Mouse (Mus musculus) kidney, embryonic 14.5 days (tissue): Measurements from ENCODE around the gene Tmem209. TPM values are rescaled to one million over a fixed set of nuclear protein-coding genes. Genes with fewer than 3 reads are reported as not detected.

Source experiments
- ATAC-seq: fragments of 200-750 bp; cut with Nextera tagmentation; 2 replicates; pipeline ENCODE4 v1.8.0; 2017; ENCODE audit warnings: moderate number of reproducible peaks, mild to moderate bottlenecking, moderate TSS enrichment, moderate library complexity; ENCODE audit not compliant: low FRiP score, low TSS enrichment
- H3K27ac ChIP-seq: fragments of 300-500 bp; sonication (generic); 2 replicates; pipeline ENCODE4 v1.5.1; 2014; ENCODE audit warnings: low read depth, mild to moderate bottlenecking, low read length, moderate library complexity, mixed read lengths
- H3K27me3 ChIP-seq: fragments of 300-500 bp; sonication (generic); 2 replicates; pipeline ENCODE4 v1.6.1; 2014; ENCODE audit warnings: mild to moderate bottlenecking, low read length; ENCODE audit not compliant: control insufficient read depth, insufficient read depth
- H3K36me3 ChIP-seq: fragments of 300-500 bp; sonication (generic); 2 replicates; pipeline ENCODE4 v1.6.1; 2014; ENCODE audit warnings: low read length, mixed read lengths; ENCODE audit not compliant: control insufficient read depth, insufficient read depth
- H3K4me1 ChIP-seq: fragments of 300-500 bp; sonication (generic); 2 replicates; pipeline ENCODE4 v1.6.1; 2014; ENCODE audit warnings: low read length, mixed read lengths; ENCODE audit not compliant: control insufficient read depth, insufficient read depth
- H3K4me2 ChIP-seq: fragments of 300-500 bp; sonication (generic); replicated peaks from 2 replicates; pipeline ENCODE4 v1.6.1; 2014; ENCODE audit warnings: low read depth, mild to moderate bottlenecking, low read length
- H3K4me3 ChIP-seq: fragments of 300-500 bp; sonication (generic); 2 replicates; pipeline ENCODE4 v1.5.1; 2014; ENCODE audit warnings: mild to moderate bottlenecking, low read length
- H3K9ac ChIP-seq: fragments of 300-500 bp; sonication (generic); 2 replicates; pipeline ENCODE4 v1.6.1; 2014; ENCODE audit warnings: low read depth, mild to moderate bottlenecking, low read length, moderate library complexity
- H3K9me3 ChIP-seq: fragments of 300-500 bp; sonication (generic); 2 replicates; pipeline ENCODE4 v1.6.1; 2016; ENCODE audit warnings: low read length; ENCODE audit not compliant: control insufficient read depth
- WGBS: fragments of 180-500 bp; shearing (Covaris S2); extraction: QIAGEN DNeasy Blood & Tissue Kit; methylation state at CpG from one replicate; pipeline ENCODE4 v1.1.7; 2014; 5-methylcytosine and 5-hydroxymethylcytosine counted together
- polyA plus RNA-seq: library from polyadenylated mRNA; unstranded; fragments of >200 nt; fragmentation: Nextera tagmentation; extraction: Ambion mirVana; gene quantifications from 2 replicates; pipeline ENCODE4 v1.2.1, GENCODE M21; 2014

Tmem209 gene
- polyA plus RNA-seq, 1 experiment from 2014 or later: 56.8 TPM

- Histone ChIP-seq H3K4me3 (no peak overlapping the region), H3K9ac (no peak overlapping the region), H3K36me3 (peaks cover 3% of the 10 kb centered on the region; the same call in 1 of the 2 replicates), H3K9me3 (no peaks in the 10 kb centered on the region), H3K4me2 (no peak overlapping the region), H3K4me1 (0 out of 2 replicates have a peak, but pooled peaks cover 2% of the 10 kb centered on the region), H3K27ac (no peak overlapping the region), H3K27me3 (no peaks in the 10 kb centered on the region)
- no peak for ATAC-seq
- WGBS: 61% methylated on average over 3 of the region's 3 CpGs
These were observed 77.0 kb downstream of the Tmem209 start for GRCm38 (mm10) chr6:30432461-30433192.

Other genes with a start within 250 kb of the Tmem209 start
- gene Ube2h, start 205.2 kb downstream of the Tmem209 start, polyA plus RNA-seq: 45.7 and 68.1 TPM in 2 replicates
- gene Zc3hc1, start 118.8 kb downstream of the Tmem209 start, polyA plus RNA-seq: 69.4 and 78.3 TPM in 2 replicates
- gene Klhdc10, start 107.9 kb downstream of the Tmem209 start, polyA plus RNA-seq: 25.7 and 42.8 TPM in 2 replicates
- 0.51 TPM in 1 of 2 replicates, not detected in the other for gene Ssmem1, start 66 bp upstream of the Tmem209 start, polyA plus RNA-seq
- 22.7 and 29.8 TPM in 2 replicates for gene Cpa2, start 31.8 kb upstream of the Tmem209 start, polyA plus RNA-seq
- 0.09 and 0.12 TPM in 2 replicates for gene Cpa4, start 58.6 kb upstream of the Tmem209 start, polyA plus RNA-seq
- 0.57 and 1.0 TPM in 2 replicates for gene Cpa5, start 101.2 kb upstream of the Tmem209 start, polyA plus RNA-seq
- gene Cpa1, start 129.4 kb upstream of the Tmem209 start, polyA plus RNA-seq: 1.8 and 2.0 TPM in 2 replicates
- gene Cep41, start 184.0 kb upstream of the Tmem209 start, polyA plus RNA-seq: 31.2 and 31.8 TPM in 2 replicates
- 2,297 and 2,617 TPM in 2 replicates for gene Mest, start 213.8 kb upstream of the Tmem209 start, polyA plus RNA-seq